Comparison of ENCODE assay signal across 19 mouse cellular contexts in genomic region chr6:91100621-91101020, GRCm38 (mm10). TPM values are rescaled to one million over a fixed set of nuclear protein-coding genes. Genes with fewer than 3 reads are reported as not detected.
DNase-seq lines count a peak whose midpoint lies in the region; ATAC-seq lines count a peak whose summit lies in the region.
"Had no signal": no experiment of that assay in that cellular context is flagged by ENCODE, and none has a peak within 500 bp of the region (broad histone marks: within the 10 kb centered on the region; RNA-seq: fewer than 3 reads in every experiment).

No protein-coding gene starts in this region.

- 63% methylated on average over 5 of the region's 5 CpGs for WGBS in lung, embryonic 16.5 days
- WGBS in hindbrain, embryonic 12.5 days: 89% methylated on average over 5 of the region's 5 CpGs

- no peak overlapping the region for H3K9ac ChIP-seq in lung, embryonic 16.5 days (ENCODE audit: low read length)
- no peak overlapping the region for H3K9ac ChIP-seq in hindbrain, embryonic 12.5 days
- H3K9ac ChIP-seq: embryonic facial prominence, embryonic 12.5 days; forebrain, embryonic 15.5 days; heart, embryonic 12.5 days had no signal

- no peaks in the 10 kb centered on the region for H3K9me3 ChIP-seq in lung, embryonic 16.5 days (ENCODE audit: control insufficient read depth, low read length)
- H3K9me3 ChIP-seq in hindbrain, embryonic 12.5 days (replicated peaks): no peaks in the 10 kb centered on the region
- H3K9me3 ChIP-seq: embryonic facial prominence, embryonic 12.5 days; forebrain, embryonic 15.5 days; heart, embryonic 12.5 days had no signal

- no peak for DNase-seq in lung, postnatal 10 days
- peak; percentile 39 to 45 for DNase-seq in B cell, adult 2 months
- no peak for DNase-seq in kidney, postnatal 25 days
- DNase-seq in kidney, adult 11 months: no peak
- DNase-seq: adrenal gland, postnatal 14 days; cerebellum, adult 11-12 months; cerebellum, adult 9-10 months; cerebellum, postnatal 25 days; gastrocnemius, postnatal 36 days had no signal

- H3K4me1 ChIP-seq in lung, embryonic 16.5 days (replicated peaks; ENCODE audit: control insufficient read depth, insufficient read depth, low read length): no peaks in the 10 kb centered on the region
- H3K4me1 ChIP-seq in hindbrain, embryonic 12.5 days: peaks cover 6% of the 10 kb centered on the region
- H3K4me1 ChIP-seq: forebrain, embryonic 15.5 days had no signal

- no peak overlapping the region for H3K4me2 ChIP-seq in lung, embryonic 16.5 days (ENCODE audit: low read depth, low read length)
- H3K4me2 ChIP-seq in hindbrain, embryonic 12.5 days (replicated peaks): no peak overlapping the region
- H3K4me2 ChIP-seq: embryonic facial prominence, embryonic 12.5 days; forebrain, embryonic 15.5 days; heart, embryonic 12.5 days had no signal

- 0 out of 2 replicates have a peak, but pooled peaks have one; percentile 41 for ATAC-seq in lung, embryonic 16.5 days (ENCODE audit: low read depth)
- peak; percentile 60 for ATAC-seq in granulocyte monocyte progenitor cell, adult 5-6 weeks (replicated peaks; ENCODE audit: poor library complexity, severe bottlenecking)
- ATAC-seq in megakaryocyte progenitor cell, adult 5-6 weeks (replicated peaks; ENCODE audit: poor library complexity): peak; percentile 43
- no peak for ATAC-seq in hindbrain, embryonic 12.5 days (ENCODE audit: low FRiP score)
- ATAC-seq: activated CD4-positive, CD25-positive, alpha-beta regulatory T cell, adult 4 months; forebrain, embryonic 15.5 days; Patski had no signal

- H3K36me3 ChIP-seq in lung, embryonic 16.5 days (ENCODE audit: control insufficient read depth, insufficient read depth, low read length): no peaks in the 10 kb centered on the region
- peaks cover 17% of the 10 kb centered on the region for H3K36me3 ChIP-seq in hindbrain, embryonic 12.5 days
- H3K36me3 ChIP-seq: embryonic facial prominence, embryonic 12.5 days had no signal

- H3K27me3 ChIP-seq in lung, embryonic 16.5 days (ENCODE audit: control insufficient read depth, insufficient read depth, low read depth, low read length): no peaks in the 10 kb centered on the region
- H3K27me3 ChIP-seq in hindbrain, embryonic 12.5 days: no peaks in the 10 kb centered on the region
- H3K27me3 ChIP-seq: embryonic facial prominence, embryonic 12.5 days; forebrain, embryonic 15.5 days; heart, embryonic 12.5 days; Patski had no signal

- no peak overlapping the region for H3K27ac ChIP-seq in lung, embryonic 16.5 days (ENCODE audit: low read length)
- H3K27ac ChIP-seq in hindbrain, embryonic 12.5 days: no peak overlapping the region
- H3K27ac ChIP-seq: embryonic facial prominence, embryonic 12.5 days; forebrain, embryonic 15.5 days had no signal

- no peak overlapping the region for H3K4me3 ChIP-seq in lung, embryonic 16.5 days (ENCODE audit: low read length)
- no peak overlapping the region for H3K4me3 ChIP-seq in hindbrain, embryonic 12.5 days
- H3K4me3 ChIP-seq: embryonic facial prominence, embryonic 12.5 days; forebrain, embryonic 15.5 days; heart, embryonic 12.5 days had no signal

RNA-seq across cellular contexts. Expression of gene Nup210, which starts 16.0 kb away (rescaled TPM):
- polyA plus RNA-seq in lung, embryonic 16.5 days (2015; fragmentation: Nextera tagmentation; extraction: Ambion mirVana): 27.8 and 29.0 TPM in 2 replicates
- total RNA-seq in granulocyte monocyte progenitor cell, adult 5-6 weeks (2014; fragmentation: Nextera tagmentation): 209 and 244 TPM in 2 replicates
- total RNA-seq in granulocyte monocyte progenitor cell, adult 5-6 weeks (2017): 201 and 270 TPM in 2 replicates
- 157 and 167 TPM in 2 replicates for total RNA-seq in megakaryocyte progenitor cell, adult 5-6 weeks (2015)
- total RNA-seq in megakaryocyte progenitor cell, adult 5-6 weeks (2017): 173 and 176 TPM in 2 replicates
- 19.1 and 19.8 TPM in 2 replicates for polyA plus RNA-seq in hindbrain, embryonic 12.5 days (2016; fragmentation: Nextera tagmentation; extraction: Ambion mirVana)
- polyA plus RNA-seq: C2C12 had no signal

RNA-seq across cellular contexts. Expression of gene Hdac11, which starts 55.8 kb away (rescaled TPM):
- 6.4 and 7.7 TPM in 2 replicates for polyA plus RNA-seq in lung, embryonic 16.5 days (2015; fragmentation: Nextera tagmentation; extraction: Ambion mirVana)
- 0.32 and 2.5 TPM in 2 replicates for total RNA-seq in granulocyte monocyte progenitor cell, adult 5-6 weeks (2014; fragmentation: Nextera tagmentation)
- 0.43 and 1.5 TPM in 2 replicates for total RNA-seq in granulocyte monocyte progenitor cell, adult 5-6 weeks (2017)
- 0.77 and 1.1 TPM in 2 replicates for total RNA-seq in megakaryocyte progenitor cell, adult 5-6 weeks (2015)
- 1.2 and 1.4 TPM in 2 replicates for total RNA-seq in megakaryocyte progenitor cell, adult 5-6 weeks (2017)
- polyA plus RNA-seq in hindbrain, embryonic 12.5 days (2016; fragmentation: Nextera tagmentation; extraction: Ambion mirVana): 18.8 and 23.2 TPM in 2 replicates

Comparison
In these comparisons a context has a peak if more than half of its experiments do, and no peak if none do; other contexts are left out.
1. DNase-seq: peak in B cell, adult 2 months (2 of 2); none in lung, postnatal 10 days (single experiment), kidney, postnatal 25 days (0 of 2) and kidney, adult 11 months (single experiment).